Mouse (Mus musculus): ENCODE results near the gene Eva1a.

GRCm38 (mm10) chr6:82012392-82012791 is 28.5 kb upstream of the Eva1a start:
- TF ChIP-seq CTCF (IDR thresholded peaks at IDR 0.05; ENCODE audit: low read depth, low read length) (no peak), POLR2A (IDR thresholded peaks at IDR 0.05; ENCODE audit: insufficient read depth, low read length) (no peak)

All from ES-Bruce4 (cell line).